Mouse (Mus musculus): Measurements from ENCODE around the gene Muc5b.
A peak's percentile ranks its signal among the peaks of the same experiment; 100 is the strongest.
"Not testable (repeated sequence)": the region's sequence is repeated elsewhere in the genome, so short reads cannot be mapped to it uniquely, and the experiment has no call there.

Muc5b gene

DNA sequence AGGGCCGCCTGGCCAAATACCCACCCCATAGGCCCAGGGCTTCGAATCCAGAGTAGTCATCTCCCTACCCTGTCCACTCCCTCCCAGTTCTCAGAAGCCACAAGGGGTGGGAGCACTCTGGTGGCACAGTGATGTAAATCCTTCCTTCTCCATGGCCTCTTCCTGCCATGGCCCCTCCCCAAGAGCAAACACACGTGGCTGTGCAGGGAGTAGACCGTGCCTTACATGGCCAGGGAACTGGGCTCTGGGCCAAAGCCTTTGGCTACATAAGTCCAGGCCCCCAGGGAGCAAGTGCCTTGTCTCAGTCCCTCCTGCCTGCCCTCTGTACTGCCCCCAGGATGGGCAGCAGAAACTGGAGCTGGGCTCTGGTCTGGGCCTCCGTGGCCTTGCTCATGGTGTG is at the start of gene Muc5b:
Gene Muc5b (plus strand): TSS at position 292 of the 400 bp plus-strand sequence.
- DNase-seq (ENCODE audit: low spot score in 2 of 2), result no peak

DNA sequence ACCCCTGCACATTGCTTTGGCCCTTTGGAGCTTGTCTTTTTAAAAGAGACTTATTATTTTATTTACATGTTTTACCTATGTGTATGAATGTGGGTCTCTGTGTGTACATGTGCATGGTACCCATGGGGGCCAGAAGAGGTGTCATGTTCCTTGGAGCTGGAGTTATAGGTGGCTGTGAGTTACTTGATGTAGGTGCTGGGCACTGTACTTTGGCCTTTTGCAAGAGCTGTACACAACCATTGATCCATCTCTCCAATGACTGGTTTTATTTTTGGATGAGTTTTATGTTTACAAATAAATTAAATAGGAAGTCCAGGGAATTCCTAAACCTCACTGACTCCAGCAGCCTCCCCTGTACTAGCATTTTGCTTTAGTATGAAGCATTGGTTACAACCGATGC is 44.6 kb upstream of the Muc5b start:
- no peak for DNase-seq (ENCODE audit: low spot score in 2 of 2)

GRCm38 (mm10) chr7:141803206-141803605 is 35.7 kb upstream of the Muc5b start:
- no peak for DNase-seq (ENCODE audit: low spot score in 2 of 2)

DNA sequence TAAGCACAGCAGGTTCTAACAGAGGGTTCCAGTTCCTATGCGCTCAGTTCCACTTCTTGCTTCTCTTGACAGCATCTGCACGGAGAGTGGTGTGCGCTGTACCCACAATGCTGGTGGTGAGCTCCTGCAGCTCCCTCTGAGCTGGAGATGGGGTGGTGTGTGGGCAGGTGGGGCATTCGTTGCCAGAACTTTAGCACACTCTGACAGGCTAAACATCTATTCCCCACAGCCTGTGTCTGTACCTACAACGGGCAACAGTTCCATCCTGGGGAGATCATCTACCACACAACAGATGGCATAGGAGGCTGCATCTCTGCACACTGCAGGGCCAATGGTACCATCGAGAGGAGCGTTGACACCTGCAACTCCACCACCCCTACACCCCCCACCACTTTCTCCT is 33.5 kb upstream of the Muc5b start:
- no peak for DNase-seq (ENCODE audit: low spot score in 2 of 2)

DNA sequence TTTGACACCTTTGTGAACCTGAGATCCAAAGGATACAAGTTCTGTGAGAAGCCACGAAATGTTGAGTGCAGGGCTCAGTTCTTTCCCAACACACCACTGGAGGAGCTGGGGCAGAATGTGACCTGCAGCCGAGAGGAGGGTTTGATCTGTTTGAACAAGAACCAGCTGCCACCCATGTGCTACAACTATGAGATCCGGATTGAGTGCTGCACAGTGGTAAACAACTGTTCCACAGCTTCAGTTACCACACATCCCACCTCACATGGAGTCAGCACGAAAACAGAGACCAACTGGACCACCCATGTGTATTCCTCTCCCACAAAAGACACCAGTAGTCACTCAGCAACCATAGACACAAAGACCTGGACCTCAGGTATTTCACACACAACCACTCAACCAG is 31.0 kb upstream of the Muc5b start:
- not testable (repeated sequence) for DNase-seq (ENCODE audit: low spot score in 2 of 2)

DNA sequence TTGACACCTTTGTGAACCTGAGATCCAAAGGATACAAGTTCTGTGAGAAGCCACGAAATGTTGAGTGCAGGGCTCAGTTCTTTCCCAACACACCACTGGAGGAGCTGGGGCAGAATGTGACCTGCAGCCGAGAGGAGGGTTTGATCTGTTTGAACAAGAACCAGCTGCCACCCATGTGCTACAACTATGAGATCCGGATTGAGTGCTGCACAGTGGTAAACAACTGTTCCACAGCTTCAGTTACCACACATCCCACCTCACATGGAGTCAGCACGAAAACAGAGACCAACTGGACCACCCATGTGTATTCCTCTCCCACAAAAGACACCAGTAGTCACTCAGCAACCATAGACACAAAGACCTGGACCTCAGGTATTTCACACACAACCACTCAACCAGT is 28.9 kb upstream of the Muc5b start:
- DNase-seq (ENCODE audit: low spot score in 2 of 2), result not testable (repeated sequence)

GRCm38 (mm10) chr7:141813321-141813720 is 25.5 kb upstream of the Muc5b start:
- no peak for DNase-seq (ENCODE audit: low spot score in 2 of 2)

- no peak for DNase-seq (ENCODE audit: low spot score in 2 of 2)
These were observed 23.5 kb upstream of the Muc5b start for GRCm38 (mm10) chr7:141815361-141815760.

GRCm38 (mm10) chr7:141817355-141818075 is 21.4 kb upstream of the Muc5b start:
- DNase-seq (ENCODE audit: low spot score in 2 of 2), result no peak

- DNase-seq (ENCODE audit: low spot score in 2 of 2), result no peak
These were observed 20.6 kb upstream of the Muc5b start for GRCm38 (mm10) chr7:141818267-141818666.

DNA sequence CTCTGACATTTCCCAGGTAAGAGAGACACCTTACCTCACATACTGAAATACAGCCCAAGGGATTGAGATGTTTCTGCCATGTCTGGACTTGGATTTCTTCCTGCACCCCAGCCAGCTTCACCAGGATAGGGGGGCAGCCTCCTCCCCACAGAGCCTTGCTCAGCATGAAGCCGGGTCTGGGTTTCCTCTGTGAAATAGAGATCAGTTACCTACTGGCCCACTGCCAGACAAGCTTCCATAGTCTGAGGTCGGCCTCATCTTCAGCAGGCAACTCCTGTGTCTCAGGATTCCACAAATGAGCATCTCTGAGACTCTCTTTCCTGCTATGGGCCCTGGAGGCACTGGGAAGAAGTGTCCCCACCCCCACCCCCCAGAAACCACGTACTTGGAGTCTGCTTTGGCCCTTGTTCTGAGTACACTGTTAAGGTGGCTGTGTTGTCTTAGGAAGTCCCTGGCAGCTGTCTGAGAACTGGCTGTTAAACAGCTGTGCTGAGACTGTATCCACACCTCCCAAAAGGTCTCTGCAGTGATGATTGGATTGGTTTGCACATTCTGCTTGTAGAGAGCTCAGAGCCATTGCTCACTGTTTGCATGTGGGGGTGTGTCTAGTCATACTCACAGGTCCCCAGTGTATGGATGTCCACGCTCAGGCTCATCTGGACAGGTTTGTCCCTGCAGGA is 16.1 kb upstream of the Muc5b start:
- no peak for DNase-seq (ENCODE audit: low spot score in 2 of 2)

DNA sequence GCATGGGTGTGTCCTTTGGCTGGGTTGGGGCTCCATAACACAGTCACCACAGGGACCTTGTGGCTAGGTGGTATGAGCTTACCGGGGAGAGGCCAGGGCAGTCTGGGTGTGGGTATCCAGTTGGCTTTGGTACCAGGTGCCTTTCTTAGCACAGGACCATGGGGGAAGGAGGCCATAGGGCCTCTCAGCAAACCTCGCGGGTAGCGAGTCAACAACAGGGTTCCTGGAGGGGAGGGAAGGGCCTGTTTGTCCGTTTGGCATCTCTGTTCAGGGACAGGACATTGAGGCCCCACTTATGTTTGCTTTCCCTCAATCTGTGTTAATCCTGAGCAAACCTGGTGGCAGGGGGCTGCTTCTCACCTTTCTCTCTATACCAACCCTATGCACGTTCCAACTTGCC is 15.2 kb upstream of the Muc5b start:
- DNase-seq (ENCODE audit: low spot score in 2 of 2), result no peak

DNA sequence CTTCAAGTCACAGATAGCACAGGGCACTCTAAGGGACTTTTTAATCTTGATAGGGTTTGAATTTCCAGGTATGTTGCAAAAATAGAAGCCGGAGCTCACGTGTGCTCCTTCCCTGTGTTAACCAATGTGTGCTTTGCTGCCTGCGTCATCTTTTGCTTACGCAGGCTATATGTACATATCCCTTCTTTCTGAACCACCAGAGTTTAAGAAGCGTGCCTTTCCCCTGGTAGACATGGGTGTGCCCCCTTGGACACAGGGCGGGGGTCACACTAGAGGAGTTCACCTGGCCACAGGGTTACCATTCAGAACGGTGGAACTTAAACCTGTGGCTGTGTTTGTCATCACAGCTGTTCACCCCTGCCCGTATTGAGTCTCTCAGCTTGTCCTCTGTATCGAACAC is 14.5 kb upstream of the Muc5b start:
- no peak for DNase-seq (ENCODE audit: low spot score in 2 of 2)

- DNase-seq (ENCODE audit: low spot score in 2 of 2), result no peak
These were observed 2.9 kb upstream of the Muc5b start for GRCm38 (mm10) chr7:141835941-141836340.

DNA sequence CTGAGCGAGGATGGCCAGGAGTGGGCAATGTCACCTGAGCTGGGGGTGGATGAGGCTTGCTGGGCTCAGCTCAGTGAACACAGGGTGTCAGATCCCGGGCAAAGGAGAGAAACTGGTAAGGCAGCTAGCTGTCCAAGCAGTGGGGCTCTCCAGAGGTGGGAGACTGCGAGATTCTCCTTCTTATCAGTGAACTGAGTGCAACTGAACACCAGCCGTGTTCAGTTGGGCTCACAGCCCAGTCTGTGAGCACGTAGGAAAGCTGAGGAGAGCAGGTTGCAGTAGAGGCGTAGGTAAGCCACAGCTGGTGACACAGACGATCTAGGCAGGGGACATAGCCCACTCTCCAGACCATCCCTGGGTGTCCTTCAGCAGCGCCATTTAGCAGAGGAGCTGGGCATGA is 2.4 kb upstream of the Muc5b start:
- DNase-seq (ENCODE audit: low spot score in 2 of 2), result no peak

DNA sequence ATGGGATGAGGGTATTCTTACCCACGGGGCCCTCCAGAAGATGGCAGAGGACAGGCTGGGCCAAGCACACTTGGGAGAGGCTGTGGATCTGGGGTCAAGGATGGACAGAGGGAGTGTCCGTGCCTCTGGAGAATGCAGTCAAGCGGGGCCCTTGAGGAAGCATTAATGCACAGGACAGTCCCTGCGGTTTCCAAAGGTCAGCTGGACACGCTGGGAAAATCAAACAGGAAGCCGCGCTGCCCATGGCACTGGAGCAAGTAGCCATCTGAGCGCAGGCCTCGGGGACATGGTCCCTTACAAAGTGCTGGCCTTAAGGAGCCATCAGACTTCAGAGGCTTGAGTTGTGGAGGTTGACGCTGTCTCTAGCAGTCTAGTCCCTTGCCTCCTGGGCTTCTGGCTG is 1.5 kb downstream of the Muc5b start:
- no peak for DNase-seq (ENCODE audit: low spot score in 2 of 2)

- DNase-seq (ENCODE audit: low spot score in 2 of 2), result no peak
These were observed 22.2 kb downstream of the Muc5b start for GRCm38 (mm10) chr7:141861046-141861445.

DNA sequence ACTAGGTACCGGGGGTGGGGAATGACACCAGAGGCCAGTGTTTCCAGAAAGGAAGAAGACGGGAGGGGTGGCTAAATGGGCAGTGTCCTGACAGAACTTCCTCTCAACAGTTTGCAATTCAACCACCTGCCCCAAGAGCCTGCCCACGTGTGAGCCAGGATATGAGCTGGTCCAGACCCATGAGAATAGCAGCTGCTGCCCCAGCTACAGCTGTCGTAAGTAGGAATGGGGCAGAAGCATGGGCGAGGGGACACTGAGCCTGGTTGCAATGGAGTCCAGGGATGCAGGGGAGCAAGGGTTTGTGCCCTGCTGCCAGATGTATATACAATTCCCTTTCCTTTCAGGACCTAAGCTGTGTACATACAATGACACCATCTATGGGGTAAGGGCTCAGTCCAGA is 30.8 kb downstream of the Muc5b start:
- no peak for DNase-seq (ENCODE audit: low spot score in 2 of 2)

DNA sequence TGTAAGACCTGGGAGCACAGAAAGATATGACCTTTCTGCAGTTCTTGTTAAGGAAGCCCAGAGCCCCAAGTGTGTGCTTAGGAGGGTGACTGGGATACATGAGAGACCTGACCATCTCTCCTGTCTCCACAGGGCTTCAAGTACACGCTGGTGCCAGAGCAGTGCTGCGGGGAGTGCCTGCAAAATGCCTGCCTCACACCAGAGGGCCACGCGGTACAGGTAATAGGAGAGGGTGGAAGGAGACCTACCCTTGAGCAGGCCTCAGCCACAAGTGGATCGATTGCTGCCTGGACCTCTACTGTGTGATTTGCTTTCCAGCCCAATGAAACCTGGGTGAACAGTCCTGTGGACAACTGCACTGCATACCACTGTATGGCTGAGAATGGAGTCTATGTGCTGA is 31.7 kb downstream of the Muc5b start:
- DNase-seq (ENCODE audit: low spot score in 2 of 2), result no peak

GRCm38 (mm10) chr7:141874891-141875290 is 36.0 kb downstream of the Muc5b start:
- DNase-seq (ENCODE audit: low spot score in 2 of 2), result no peak

DNA sequence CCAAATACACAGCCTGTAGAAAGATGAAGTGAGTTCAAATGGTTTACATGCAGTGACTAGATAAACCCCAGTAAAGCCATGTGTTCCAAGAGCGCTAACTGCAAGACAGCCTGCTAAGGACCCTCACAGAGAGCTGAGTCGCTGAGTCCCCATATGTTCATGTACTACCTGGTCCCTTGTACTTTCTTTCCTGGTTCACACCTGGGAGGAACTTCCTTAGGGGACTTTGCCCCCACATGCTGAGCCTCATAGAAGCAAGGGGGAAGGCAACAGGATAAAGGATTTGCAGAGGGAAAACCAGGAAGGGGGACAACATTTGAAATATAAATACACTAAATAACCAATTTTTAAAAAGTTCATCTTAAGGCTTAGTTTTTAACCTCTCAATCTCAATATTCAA is 39.9 kb downstream of the Muc5b start:
- DNase-seq (ENCODE audit: low spot score in 2 of 2), result no peak

GRCm38 (mm10) chr7:141892151-141892550 is 53.3 kb downstream of the Muc5b start:
- DNase-seq (ENCODE audit: low spot score in 2 of 2), result no peak

- peak in 1 of 2 experiments; percentile 68 for DNase-seq (ENCODE audit: low spot score in 2 of 2)
These were observed 63.0 kb downstream of the Muc5b start for GRCm38 (mm10) chr7:141901825-141902224.
